Mouse (Mus musculus) thymus, postnatal 10 days (tissue): Measurements from ENCODE around the gene Tab3.

ENCODE experiments used
- DNase-seq, 2 experiments: peaks; one replicate each; pipeline ENCODE4 v3.0.0; 2021; ENCODE audit warnings: low spot score in 2 of 2

Tab3 gene

GRCm38 (mm10) chrX:85573532-85574181 is at the start of gene Tab3:
TSS of gene Tab3 (plus strand) at chrX:85574022.
- peak; percentile 90 to 92 for DNase-seq

GRCm38 (mm10) chrX:85525545-85525944 is 48.3 kb upstream of the Tab3 start:
- DNase-seq: no peak

GRCm38 (mm10) chrX:85526263-85527019 is 47.4 kb upstream of the Tab3 start:
- DNase-seq: no peak

DNA sequence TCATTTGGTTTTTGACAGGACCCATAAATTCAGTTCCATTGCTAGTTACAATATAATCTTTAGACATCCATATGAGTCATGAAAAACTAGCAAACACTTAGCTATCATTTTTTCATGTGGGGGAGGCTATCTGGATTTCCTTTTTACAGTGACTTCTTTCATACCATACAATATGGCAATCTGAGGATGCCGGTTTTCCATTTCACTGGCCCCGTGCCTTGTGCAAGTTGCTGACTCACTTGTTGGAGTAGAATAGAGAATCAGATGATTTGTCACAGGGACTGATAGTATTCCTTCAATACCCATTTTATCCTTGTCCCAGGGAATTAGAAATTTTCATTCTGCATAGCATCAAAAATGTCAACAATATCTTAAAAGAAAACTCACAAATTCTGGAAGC is 14.9 kb upstream of the Tab3 start:
- no peak for DNase-seq

DNA sequence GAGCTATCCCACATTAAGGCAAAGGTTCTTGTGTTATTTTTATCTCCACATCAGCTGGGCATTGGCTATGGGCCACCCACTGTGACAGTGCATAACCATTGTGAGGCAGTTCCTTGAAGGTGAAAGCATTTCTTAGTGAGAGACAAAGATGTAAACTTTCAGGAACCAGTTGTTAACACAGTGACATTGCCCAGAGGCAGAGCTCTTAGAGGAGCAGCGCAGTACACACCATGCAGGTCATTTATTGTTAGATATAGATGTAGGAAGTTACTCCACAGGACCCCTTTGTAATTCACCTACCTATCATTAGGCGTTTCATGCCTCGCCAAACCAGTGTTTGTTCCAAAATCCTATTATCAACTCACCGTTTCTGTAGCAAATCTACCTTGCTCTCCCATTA is 7.6 kb upstream of the Tab3 start:
- no peak for DNase-seq

DNA sequence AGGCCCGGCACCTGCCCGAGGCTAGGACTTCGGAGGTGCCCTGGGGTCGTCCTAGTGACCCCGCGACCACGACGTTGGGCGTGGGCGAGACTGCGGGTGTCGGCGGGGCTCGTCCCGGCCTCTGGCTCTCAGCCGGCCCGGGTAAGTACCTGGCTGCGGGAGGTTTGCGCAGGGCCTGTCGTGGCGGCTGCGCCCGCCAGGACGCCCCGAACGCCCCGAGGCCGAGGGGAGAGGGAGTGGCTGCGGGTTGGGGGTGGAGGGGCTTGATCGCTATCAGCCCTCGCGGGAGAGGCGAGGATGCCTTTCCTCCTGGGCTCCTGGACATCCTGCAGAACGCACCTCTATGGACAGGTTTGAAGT is 340 bp downstream of the Tab3 start:
- peak in 1 of 2 experiments; percentile 8 for DNase-seq

DNA sequence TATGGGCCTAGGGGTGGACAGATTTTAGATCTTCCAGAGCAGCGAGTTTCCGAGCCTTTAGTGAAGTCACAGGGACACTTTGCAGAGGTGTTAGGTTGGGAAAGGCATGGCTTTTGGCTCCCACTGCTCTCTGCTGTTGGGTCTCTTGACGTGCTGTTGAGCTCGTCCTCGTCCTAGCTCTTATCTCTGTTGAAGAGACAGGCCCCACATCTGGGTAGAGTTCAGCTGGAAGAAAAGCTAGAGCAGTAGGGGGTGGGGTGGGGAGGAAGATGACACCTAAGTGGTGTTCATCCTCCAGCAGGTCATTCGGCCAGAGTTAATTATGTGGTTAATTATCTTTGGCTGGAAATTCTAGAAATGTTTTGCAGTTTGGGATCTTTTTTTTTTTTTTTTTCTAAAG is 2.5 kb downstream of the Tab3 start:
- DNase-seq: no peak

DNA sequence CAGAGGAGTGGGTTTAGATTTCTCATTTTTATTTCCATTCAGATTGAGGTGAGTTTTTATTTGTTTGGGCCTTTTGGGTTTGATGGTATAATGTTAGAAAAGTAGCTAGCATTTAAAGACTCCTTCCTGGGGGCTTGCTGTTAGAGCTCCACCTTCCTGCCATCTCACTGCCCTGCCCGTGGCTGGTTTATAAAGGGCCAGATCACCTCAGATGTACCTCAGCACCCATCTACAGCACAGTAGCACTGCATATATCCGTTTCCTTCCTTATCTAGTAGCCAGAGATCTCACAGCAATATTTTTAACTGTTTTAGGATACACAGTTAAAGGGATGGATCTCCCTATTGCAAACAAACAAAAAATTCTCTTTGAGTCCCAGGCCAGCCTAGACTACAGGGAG is 6.9 kb downstream of the Tab3 start:
- no peak for DNase-seq

- DNase-seq: no peak
These were observed 8.7 kb downstream of the Tab3 start for GRCm38 (mm10) chrX:85582517-85582916.

DNA sequence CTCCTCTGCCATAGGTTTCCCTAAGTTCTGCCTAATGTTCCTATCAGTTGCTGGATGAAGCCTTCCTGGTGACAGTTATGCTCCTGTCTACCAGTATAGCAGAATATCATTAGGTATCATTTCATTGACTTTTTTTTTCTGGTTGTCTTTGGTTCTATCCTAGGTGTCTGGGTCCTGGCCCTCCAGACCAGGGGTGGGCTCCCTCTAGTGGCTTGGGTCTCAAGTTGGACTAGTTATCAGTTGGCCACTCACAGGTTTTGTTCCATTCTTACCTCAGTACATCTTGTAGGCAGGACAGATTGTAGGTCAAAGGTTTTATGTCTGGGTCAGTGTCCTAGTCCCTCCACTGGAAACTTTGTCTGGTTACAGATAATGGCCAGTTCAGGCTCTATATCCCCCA is 11.8 kb downstream of the Tab3 start:
- DNase-seq: no peak

DNA sequence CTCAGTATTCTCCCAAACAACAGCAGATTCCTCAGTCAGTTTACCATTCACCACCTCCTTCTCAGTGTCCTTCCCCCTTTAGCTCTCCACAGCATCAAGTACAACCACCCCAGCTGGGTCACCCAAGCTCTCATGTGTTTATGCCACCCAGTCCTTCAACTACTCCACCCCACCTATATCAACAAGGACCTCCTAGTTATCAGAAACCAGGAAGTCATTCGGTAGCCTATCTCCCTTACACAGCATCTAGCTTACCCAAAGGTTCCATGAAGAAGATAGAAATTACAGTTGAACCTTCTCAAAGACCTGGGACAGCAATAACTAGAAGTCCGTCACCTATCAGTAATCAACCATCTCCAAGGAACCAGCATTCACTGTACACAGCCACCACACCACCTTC is 40.9 kb downstream of the Tab3 start:
- no peak for DNase-seq

- peak in 1 of 2 experiments; percentile 18 for DNase-seq
These were observed 72.5 kb downstream of the Tab3 start for GRCm38 (mm10) chrX:85646204-85646777.

DNA sequence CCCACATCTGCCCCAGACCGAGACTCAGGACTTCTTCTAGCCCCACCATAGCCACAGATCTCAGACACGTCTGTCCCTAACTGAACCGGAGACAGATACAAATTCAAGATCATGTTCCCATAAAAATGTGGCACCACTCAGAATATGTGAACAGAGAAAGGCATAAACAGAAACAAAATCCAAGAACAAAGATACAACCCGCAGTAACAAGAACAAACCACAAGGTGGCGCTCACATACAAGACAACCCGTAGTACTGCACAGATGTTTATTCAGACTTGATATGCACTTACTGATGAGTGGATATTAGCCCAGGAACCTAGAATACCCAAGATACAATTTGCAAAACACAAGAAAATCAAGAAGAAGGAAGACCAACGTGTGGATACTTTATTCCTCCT is 103.0 kb downstream of the Tab3 start:
- DNase-seq: peak in 1 of 2 experiments; percentile 22

GRCm38 (mm10) chrX:85682125-85682524 is 108.3 kb downstream of the Tab3 start:
- no peak for DNase-seq

- no peak for DNase-seq
These were observed 109.9 kb downstream of the Tab3 start for GRCm38 (mm10) chrX:85683723-85684122.
